Mouse (Mus musculus) forebrain, embryonic 15.5 days (tissue): ENCODE results near the gene Txnrd3. TPM values are rescaled to one million over a fixed set of nuclear protein-coding genes. Genes with fewer than 3 reads are reported as not detected.

Experiments used
- ATAC-seq: fragments of 200-750 bp; cut with Nextera tagmentation; replicated peaks from 2 replicates; pipeline ENCODE4 v1.8.0; 2017; ENCODE audit warnings: mild to moderate bottlenecking, moderate TSS enrichment, moderate library complexity
- H3K27ac ChIP-seq: fragments of 300-500 bp; sonication (generic); replicated peaks from 2 replicates; pipeline ENCODE4 v1.5.1; 2015; ENCODE audit warnings: mild to moderate bottlenecking, inconsistent platforms
- H3K27me3 ChIP-seq: fragments of 300-500 bp; sonication (generic); 2 replicates; pipeline ENCODE4 v1.6.1; 2015; ENCODE audit warnings: inconsistent platforms
- H3K36me3 ChIP-seq: fragments of 300-500 bp; sonication (generic); 2 replicates; pipeline ENCODE4 v1.6.1; 2015; ENCODE audit warnings: mild to moderate bottlenecking, inconsistent platforms
- H3K4me1 ChIP-seq: fragments of 300-500 bp; sonication (generic); 2 replicates; pipeline ENCODE4 v1.6.1; 2015; ENCODE audit warnings: inconsistent platforms
- H3K4me2 ChIP-seq: fragments of 300-500 bp; sonication (generic); replicated peaks from 2 replicates; pipeline ENCODE4 v1.6.1; 2015; ENCODE audit warnings: mild to moderate bottlenecking, inconsistent platforms
- H3K4me3 ChIP-seq: fragments of 300-500 bp; sonication (generic); 2 replicates; pipeline ENCODE4 v1.5.1; 2015; ENCODE audit warnings: mild to moderate bottlenecking, inconsistent platforms
- H3K9ac ChIP-seq: fragments of 300-500 bp; sonication (generic); replicated peaks from 2 replicates; pipeline ENCODE4 v1.6.1; 2015; ENCODE audit warnings: mild to moderate bottlenecking, inconsistent platforms
- H3K9me3 ChIP-seq: fragments of 300-500 bp; sonication (generic); 2 replicates; pipeline ENCODE4 v1.6.1; 2016; ENCODE audit warnings: inconsistent platforms
- WGBS: fragments of 180-500 bp; shearing (Covaris S2); methylation state at CpG from one replicate; pipeline ENCODE4 v1.1.7; 2015; ENCODE audit warnings: mixed read lengths; 5-methylcytosine and 5-hydroxymethylcytosine counted together
- polyA plus RNA-seq: library from polyadenylated mRNA; unstranded; fragments of >200 nt; fragmentation: Nextera tagmentation; extraction: Ambion mirVana; gene quantifications from 2 replicates; pipeline ENCODE4 v1.2.1, GENCODE M21; 2015

Gene Txnrd3
- 11.7 and 12.1 TPM in 2 replicates for polyA plus RNA-seq

DNA sequence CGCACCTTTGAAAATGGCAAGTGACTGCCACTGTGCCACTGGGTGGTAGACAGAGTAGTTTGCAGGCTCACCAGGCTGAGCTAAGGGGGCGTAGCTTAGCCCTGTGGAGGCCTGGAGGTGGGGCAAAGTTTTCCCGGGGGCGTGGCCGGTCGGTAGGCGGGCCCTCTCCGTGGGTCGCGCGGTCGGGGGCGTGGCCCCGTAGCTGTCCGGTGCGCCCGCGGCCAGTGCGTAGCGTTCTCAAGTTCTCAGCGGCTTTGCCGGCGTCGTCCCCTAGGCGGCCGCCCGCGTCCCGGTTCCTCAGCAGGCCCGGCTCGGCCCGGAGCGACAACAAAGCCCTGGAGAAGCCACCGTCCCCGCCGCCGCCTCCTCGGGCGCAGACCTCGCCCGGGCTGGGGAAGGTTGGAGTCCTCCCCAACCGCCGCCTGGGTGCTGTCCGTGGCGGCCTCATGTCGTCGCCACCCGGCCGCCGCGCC is at the start of gene Txnrd3:
Gene Txnrd3 (plus strand): TSS at position 191 of the 473 bp plus-strand sequence.
- Histone ChIP-seq H3K4me2 (peak within 1 kb of the TSS; percentile 77), H3K27ac (peak within 1 kb of the TSS; percentile 83), H3K27me3 (no peaks in the 10 kb centered on the region), H3K9me3 (no peaks in the 10 kb centered on the region), H3K4me3 (peak within 1 kb of the TSS; percentile 65), H3K9ac (peak within 1 kb of the TSS; percentile 58), H3K36me3 (no peaks in the 10 kb centered on the region), H3K4me1 (peaks cover 11% of the 10 kb centered on the region)
- peak; percentile 90 for ATAC-seq
- WGBS: under 1% methylated on average over 39 of the region's 51 CpGs

DNA sequence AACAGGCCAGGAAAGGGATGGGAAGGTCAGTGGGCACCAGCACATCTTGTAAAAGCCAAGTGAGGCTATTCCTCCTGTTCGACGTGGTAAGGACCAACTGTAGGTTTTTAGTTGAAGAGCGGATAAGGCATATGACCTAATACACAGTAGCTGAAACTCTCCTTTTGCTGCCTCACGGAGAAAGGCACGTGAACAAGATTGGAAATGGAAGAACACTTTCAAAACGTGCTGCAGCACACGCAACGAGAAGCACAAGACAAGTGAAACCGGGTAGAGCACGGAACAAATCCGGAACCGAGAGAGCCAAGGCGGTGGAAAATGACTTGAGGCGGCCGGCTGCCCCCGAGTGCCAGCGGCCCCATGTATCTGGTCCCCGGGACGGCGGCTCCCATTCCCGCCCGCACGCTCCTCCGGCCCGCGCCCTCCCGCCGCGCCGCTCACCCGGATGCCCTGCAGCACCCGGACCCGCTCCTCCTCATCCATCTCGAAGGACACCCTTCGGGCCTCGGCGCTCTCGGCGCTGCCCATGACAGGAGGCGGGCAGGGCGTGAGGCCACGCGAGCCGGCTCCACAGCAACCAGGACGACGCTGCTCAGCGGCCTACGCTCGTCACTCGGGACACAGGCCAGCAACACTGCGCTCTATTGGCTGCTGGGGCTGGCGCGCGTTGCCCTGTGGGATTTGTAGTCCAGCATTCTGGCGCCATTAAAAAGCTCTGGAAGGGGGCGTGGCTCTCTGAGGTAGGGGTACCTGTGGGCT is 48.6 kb upstream of the Txnrd3 start, which contains the start of gene Chchd6:
Gene Chchd6 (minus strand): TSS at position 635 of the 759 bp plus-strand sequence.
- peak within 1 kb of the TSS; percentile 59 for H3K4me2 ChIP-seq

DNA sequence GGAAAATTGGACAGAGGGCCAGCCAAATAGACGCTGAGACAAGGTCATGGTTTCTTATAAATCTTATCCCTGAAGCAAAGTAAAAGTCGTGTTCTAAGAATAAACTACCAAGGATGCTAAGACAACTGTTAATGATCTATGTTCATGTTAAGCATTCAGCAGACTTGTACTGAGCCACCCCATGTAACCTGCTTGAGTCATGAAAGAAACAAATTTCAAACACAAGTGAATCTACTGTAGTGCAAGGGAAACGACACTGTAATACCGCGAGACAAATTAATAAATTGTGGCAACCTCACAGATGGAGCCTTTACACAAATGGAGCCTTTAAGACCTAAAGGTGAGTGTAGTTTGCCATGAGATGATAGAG is 48.0 kb upstream of the Txnrd3 start:
- Histone ChIP-seq H3K4me3 (peak overlapping the region; percentile 70), H3K4me2 (peak overlapping the region; percentile 59), H3K36me3 (no peaks in the 10 kb centered on the region), H3K9ac (no peak overlapping the region), H3K9me3 (no peaks in the 10 kb centered on the region), H3K4me1 (peaks cover 16% of the 10 kb centered on the region), H3K27me3 (no peaks in the 10 kb centered on the region), H3K27ac (no peak overlapping the region)
- peak; percentile 58 for ATAC-seq
- WGBS: 23% methylated on average over 5 of the region's 5 CpGs

More for the DNA sequence above, 48.6 kb upstream of the Txnrd3 start, which contains the start of gene Chchd6:
- Histone ChIP-seq H3K9ac (peak within 1 kb of the TSS; percentile 73), H3K4me1 (peaks cover 16% of the 10 kb centered on the region), H3K36me3 (no peaks in the 10 kb centered on the region), H3K27me3 (no peaks in the 10 kb centered on the region), H3K4me3 (peak within 1 kb of the TSS; percentile 70), H3K27ac (peak within 1 kb of the TSS; percentile 59), H3K9me3 (no peaks in the 10 kb centered on the region)
- under 1% methylated on average over 53 of the region's 56 CpGs for WGBS
- ATAC-seq: peak; percentile 100

DNA sequence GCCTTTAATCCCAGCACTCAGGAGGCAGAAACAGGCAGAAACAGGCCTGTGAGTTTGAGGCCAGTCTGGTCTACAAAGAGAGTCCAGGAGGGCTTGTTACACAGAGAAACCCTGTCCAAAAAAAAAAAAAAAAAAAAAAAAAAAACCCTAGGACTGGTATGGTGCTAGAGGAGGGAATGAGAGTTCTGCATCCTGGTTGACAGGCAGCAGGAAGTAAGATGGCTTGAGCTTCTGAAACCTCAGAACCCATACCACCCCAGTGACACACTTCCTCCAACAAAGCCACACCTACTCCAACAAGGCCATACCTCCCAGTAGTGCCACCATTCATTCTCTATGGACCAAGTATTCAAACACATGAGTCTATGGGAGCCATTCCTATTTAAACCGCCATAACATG is 47.3 kb upstream of the Txnrd3 start:
- no peak overlapping the region for H3K27ac ChIP-seq
- no peak overlapping the region for H3K4me2 ChIP-seq
- H3K4me1 ChIP-seq: peaks cover 16% of the 10 kb centered on the region
- H3K9ac ChIP-seq: no peak overlapping the region
- no peaks in the 10 kb centered on the region for H3K27me3 ChIP-seq
- WGBS: 88% methylated on average over 1 of the region's 1 CpGs
- H3K36me3 ChIP-seq: no peaks in the 10 kb centered on the region
- H3K4me3 ChIP-seq: no peak overlapping the region
- no peak for ATAC-seq
- no peaks in the 10 kb centered on the region for H3K9me3 ChIP-seq

DNA sequence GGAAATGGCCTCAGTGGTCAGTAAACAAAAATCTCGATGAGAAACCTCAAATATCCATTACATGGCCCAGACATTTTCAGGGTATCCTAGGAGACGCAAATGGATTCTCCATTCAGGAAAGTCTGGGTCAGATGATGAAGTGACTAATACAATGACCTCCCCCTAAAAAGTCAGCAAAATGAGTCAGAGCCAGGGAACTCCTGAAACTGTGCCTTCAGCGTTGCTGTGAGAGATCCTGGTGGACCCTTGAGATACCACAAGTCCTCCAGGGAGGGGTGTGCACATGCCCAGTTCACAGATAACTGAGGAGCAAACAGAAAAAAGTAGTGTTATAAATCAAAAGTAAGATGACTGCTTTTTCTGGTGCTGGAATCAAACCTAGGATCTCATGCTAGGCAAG is 37.7 kb upstream of the Txnrd3 start:
- Histone ChIP-seq H3K4me1 (no peaks in the 10 kb centered on the region), H3K9me3 (no peaks in the 10 kb centered on the region), H3K4me3 (no peak overlapping the region), H3K36me3 (no peaks in the 10 kb centered on the region), H3K9ac (no peak overlapping the region), H3K27me3 (no peaks in the 10 kb centered on the region), H3K4me2 (no peak overlapping the region), H3K27ac (no peak overlapping the region)
- WGBS: 71% methylated on average over 3 of the region's 3 CpGs
- no peak for ATAC-seq

DNA sequence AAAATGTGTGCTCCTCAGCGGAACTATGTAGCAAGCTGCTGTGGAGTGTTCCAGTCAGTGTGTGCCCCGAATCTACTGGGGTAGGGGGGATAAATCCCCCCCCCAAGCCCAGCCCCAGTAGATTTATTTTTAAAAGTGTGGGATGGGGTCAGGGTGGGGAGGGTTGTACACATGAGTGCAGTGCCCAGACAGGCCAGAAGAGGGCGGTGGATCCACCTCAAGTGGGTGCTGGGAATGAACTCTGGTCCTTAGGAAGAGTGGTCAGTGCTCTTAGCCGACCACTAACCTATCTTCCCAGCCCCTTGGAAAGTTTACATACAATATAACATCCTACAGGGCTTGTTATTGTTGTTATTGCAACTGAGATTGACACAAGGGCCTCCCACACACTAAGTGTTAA is 35.8 kb upstream of the Txnrd3 start:
- WGBS: 48% methylated on average over 4 of the region's 4 CpGs
- Histone ChIP-seq H3K4me2 (no peak overlapping the region), H3K9ac (no peak overlapping the region), H3K9me3 (no peaks in the 10 kb centered on the region), H3K4me3 (no peak overlapping the region), H3K27me3 (no peaks in the 10 kb centered on the region), H3K36me3 (no peaks in the 10 kb centered on the region), H3K4me1 (peaks cover 1% of the 10 kb centered on the region), H3K27ac (no peak overlapping the region)
- no peak for ATAC-seq

DNA sequence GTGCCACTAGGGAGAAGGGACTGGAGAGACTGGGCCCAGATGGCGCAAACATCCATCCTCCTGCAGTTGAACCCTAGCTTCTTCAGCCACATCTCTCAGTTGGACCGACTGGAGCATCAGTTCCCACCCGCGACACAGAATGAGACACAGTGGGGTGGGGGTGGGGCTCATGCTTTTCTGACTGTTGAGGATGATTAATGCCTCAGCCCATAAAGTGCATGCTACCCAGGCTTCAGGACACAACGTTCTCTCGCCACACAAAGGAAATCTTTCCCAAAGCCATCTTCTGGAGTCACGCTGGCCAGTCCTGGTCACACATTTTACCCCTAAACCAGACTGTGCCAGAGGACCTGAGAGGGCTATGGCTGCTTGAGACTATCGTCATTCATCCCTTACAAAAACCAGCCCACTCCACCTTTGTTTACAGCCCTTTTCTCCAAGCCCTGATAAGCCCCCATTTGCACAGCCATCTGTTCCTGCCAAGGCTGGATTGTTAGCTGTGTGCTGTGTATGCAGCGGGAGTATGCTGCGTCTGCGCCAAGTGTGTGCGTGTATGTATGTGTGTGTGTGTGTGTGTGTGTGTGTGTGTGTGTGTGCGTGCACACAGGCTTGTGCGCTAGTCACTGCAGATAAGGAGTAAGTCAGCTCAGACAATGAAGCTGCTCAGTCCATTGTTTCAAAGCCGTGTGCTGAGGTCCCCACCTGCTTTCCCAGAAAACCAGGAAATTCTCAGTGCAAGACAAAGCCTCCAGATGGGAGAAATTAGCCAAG is 30.3 kb upstream of the Txnrd3 start:
- ATAC-seq: peak; percentile 97
- WGBS: 22% methylated on average over 15 of the region's 15 CpGs
- H3K4me2 ChIP-seq: peak overlapping the region; percentile 22; the same call in 1 of the 2 replicates
- H3K27me3 ChIP-seq: no peaks in the 10 kb centered on the region
- no peaks in the 10 kb centered on the region for H3K9me3 ChIP-seq
- H3K27ac ChIP-seq: peak overlapping the region; percentile 93
- peak overlapping the region; percentile 34 for H3K9ac ChIP-seq
- H3K4me1 ChIP-seq: peaks cover 28% of the 10 kb centered on the region
- H3K4me3 ChIP-seq: no peak overlapping the region
- no peaks in the 10 kb centered on the region for H3K36me3 ChIP-seq

DNA sequence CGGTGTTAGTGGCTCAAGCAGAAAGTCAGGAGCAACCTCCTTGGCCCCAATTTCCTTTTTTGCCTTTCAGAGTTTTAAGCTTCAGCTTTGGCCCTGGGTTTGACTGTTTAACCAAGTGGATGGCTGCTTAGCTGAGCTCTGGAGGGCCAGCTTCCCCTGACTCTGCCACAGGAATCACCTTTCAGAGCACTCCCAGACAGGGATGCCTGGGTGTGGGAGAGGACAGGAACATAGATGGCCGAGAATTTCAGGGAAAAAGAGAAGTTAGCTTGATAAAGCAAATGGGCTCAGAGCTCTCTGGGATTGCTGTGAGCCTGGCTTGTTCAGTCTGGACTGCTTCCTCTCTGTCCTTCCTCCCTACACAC is 29.7 kb upstream of the Txnrd3 start:
- H3K36me3 ChIP-seq: no peaks in the 10 kb centered on the region
- H3K27ac ChIP-seq: peak overlapping the region; percentile 93
- no peaks in the 10 kb centered on the region for H3K9me3 ChIP-seq
- H3K4me3 ChIP-seq: no peak overlapping the region
- H3K9ac ChIP-seq: peak overlapping the region; percentile 20
- H3K4me1 ChIP-seq: peaks cover 28% of the 10 kb centered on the region
- peak; percentile 45 for ATAC-seq
- no peak overlapping the region for H3K4me2 ChIP-seq
- no peaks in the 10 kb centered on the region for H3K27me3 ChIP-seq
- WGBS: 16% methylated on average over 2 of the region's 2 CpGs

DNA sequence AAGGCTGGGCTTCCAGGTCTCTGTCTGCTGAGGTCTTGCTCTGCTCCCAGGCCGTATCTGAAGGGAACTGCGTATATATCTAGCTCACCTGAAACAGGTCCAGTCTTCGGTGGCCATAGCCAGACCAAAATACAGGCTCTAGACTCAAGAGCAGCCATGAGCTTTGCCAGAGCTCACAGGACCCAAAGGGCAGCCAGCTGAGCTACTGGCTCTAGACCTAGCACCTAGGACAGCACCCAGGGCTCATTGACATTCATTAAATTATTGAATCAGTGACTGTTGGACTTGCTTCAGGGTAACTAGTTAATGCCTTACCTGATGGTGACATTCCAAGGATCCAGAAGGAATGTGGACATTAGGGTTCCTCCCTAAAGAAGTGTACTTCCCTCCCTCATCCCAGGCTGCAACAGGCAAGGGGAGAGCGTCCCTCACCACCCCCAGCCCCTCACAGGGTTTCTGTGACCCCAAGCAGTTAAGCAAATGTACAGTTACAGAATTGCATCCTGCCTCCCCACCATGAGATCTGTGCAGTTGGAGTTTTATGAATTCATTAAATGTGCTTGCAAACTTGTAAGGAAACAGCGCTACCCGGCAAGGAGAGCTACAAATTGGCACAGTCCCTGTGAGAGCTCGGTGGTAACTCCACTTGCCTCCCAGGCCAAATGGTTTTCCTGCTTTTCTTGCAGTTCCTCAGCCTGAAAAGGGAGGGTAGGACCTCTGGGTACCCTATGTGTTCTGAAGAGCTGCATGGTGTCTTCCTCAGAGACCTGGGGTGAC is 29.0 kb upstream of the Txnrd3 start:
- no peaks in the 10 kb centered on the region for H3K9me3 ChIP-seq
- peaks cover 28% of the 10 kb centered on the region for H3K4me1 ChIP-seq
- no peak overlapping the region for H3K9ac ChIP-seq
- H3K4me3 ChIP-seq: no peak overlapping the region
- ATAC-seq: no peak
- no peaks in the 10 kb centered on the region for H3K27me3 ChIP-seq
- no peak overlapping the region for H3K4me2 ChIP-seq
- peak overlapping the region; percentile 93 for H3K27ac ChIP-seq
- 66% methylated on average over 7 of the region's 7 CpGs for WGBS
- no peaks in the 10 kb centered on the region for H3K36me3 ChIP-seq

DNA sequence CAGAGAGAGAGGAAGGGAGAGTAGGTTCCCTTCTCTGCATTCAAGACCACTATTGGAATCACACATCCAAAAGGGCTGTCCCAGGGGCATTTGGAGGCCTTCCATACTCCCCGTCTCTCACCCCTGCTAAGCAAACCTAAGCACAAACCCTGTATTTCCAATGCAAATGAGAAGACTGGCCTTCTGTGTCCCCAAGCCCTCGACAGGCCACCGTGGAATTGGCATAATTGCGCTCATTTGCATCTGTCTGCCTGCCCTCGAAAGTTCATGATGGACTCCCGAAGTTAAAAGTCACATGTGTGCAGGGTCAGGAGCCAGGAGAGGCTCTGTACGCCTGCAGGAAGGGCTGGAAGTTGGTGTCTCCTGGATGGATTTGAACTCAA is 28.4 kb upstream of the Txnrd3 start:
- no peak overlapping the region for H3K9ac ChIP-seq
- 37% methylated on average over 7 of the region's 7 CpGs for WGBS
- no peak for ATAC-seq

DNA sequence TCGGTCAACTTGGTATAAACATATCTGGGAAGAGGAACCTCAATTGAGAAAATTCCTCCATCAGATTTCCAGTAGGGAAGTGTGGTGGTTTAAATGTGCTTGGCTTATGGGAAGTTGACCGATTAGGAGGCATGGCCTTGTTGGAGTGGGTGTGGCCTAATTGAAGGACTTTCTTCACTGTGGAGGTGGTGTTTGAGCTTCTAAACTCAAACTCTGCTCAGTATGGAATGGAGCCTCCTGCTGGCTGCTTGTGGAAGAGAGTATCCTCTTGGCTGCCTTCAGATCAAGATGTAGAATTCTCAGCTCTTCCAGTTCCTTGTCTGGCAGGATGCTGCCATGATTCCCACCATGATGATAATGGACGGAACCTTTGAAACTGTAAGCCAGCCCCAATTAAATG is 21.1 kb upstream of the Txnrd3 start:
- no peak overlapping the region for H3K27ac ChIP-seq
- ATAC-seq: no peak
- no peaks in the 10 kb centered on the region for H3K27me3 ChIP-seq
- H3K4me2 ChIP-seq: no peak overlapping the region
- H3K4me3 ChIP-seq: no peak overlapping the region
- no peaks in the 10 kb centered on the region for H3K36me3 ChIP-seq
- H3K4me1 ChIP-seq: no peaks in the 10 kb centered on the region
- no peaks in the 10 kb centered on the region for H3K9me3 ChIP-seq
- 89% methylated on average over 3 of the region's 3 CpGs for WGBS
- H3K9ac ChIP-seq: no peak overlapping the region

More for the DNA sequence above, 28.4 kb upstream of the Txnrd3 start:
- peak overlapping the region; percentile 93; the same call in 1 of the 2 replicates for H3K27ac ChIP-seq
- H3K27me3 ChIP-seq: no peaks in the 10 kb centered on the region
- no peak overlapping the region for H3K4me3 ChIP-seq
- H3K4me1 ChIP-seq: peaks cover 28% of the 10 kb centered on the region
- H3K36me3 ChIP-seq: no peaks in the 10 kb centered on the region
- H3K4me2 ChIP-seq: no peak overlapping the region
- H3K9me3 ChIP-seq: no peaks in the 10 kb centered on the region
